Mouse (Mus musculus) intestine, embryonic 15.5 days (tissue): ENCODE measurements around the gene Gbx2. TPM values are rescaled to one million over a fixed set of nuclear protein-coding genes. Genes with fewer than 3 reads are reported as not detected.

ENCODE experiments used
- ATAC-seq: fragments of 200-750 bp; cut with Nextera tagmentation; 2 replicates; pipeline ENCODE4 v1.8.0; 2017; ENCODE audit warnings: moderate TSS enrichment, moderate library complexity
- H3K27ac ChIP-seq: fragments of 300-500 bp; sonication (generic); 2 replicates; pipeline ENCODE4 v1.5.1; 2015; ENCODE audit warnings: mild to moderate bottlenecking, inconsistent platforms
- H3K27me3 ChIP-seq: fragments of 300-500 bp; sonication (generic); replicated peaks from 2 replicates; pipeline ENCODE4 v1.6.1; 2015; ENCODE audit warnings: inconsistent platforms
- H3K36me3 ChIP-seq: fragments of 300-500 bp; sonication (generic); 2 replicates; pipeline ENCODE4 v1.6.1; 2015; ENCODE audit warnings: inconsistent platforms
- H3K4me1 ChIP-seq: fragments of 300-500 bp; sonication (generic); replicated peaks from 2 replicates; pipeline ENCODE4 v1.6.1; 2015; ENCODE audit warnings: inconsistent platforms
- H3K4me2 ChIP-seq: fragments of 300-500 bp; sonication (generic); replicated peaks from 2 replicates; pipeline ENCODE4 v1.6.1; 2015; ENCODE audit warnings: mild to moderate bottlenecking, inconsistent platforms
- H3K4me3 ChIP-seq: fragments of 300-500 bp; sonication (generic); replicated peaks from 2 replicates; pipeline ENCODE4 v1.5.1; 2015; ENCODE audit warnings: inconsistent platforms
- H3K9ac ChIP-seq: fragments of 300-500 bp; sonication (generic); 2 replicates; pipeline ENCODE4 v1.6.1; 2015; ENCODE audit warnings: inconsistent platforms
- H3K9me3 ChIP-seq: fragments of 300-500 bp; sonication (generic); 2 replicates; pipeline ENCODE4 v1.6.1; 2016; ENCODE audit warnings: inconsistent platforms
- WGBS: fragments of 180-500 bp; shearing (Covaris S2); methylation state at CpG from one replicate; pipeline ENCODE4 v1.1.7; 2015; 5-methylcytosine and 5-hydroxymethylcytosine counted together
- polyA plus RNA-seq: library from polyadenylated mRNA; unstranded; fragments of >200 nt; fragmentation: Nextera tagmentation; extraction: Ambion mirVana; gene quantifications from 2 replicates; pipeline ENCODE4 v1.2.1, GENCODE M21; 2015

The Gbx2 gene
- polyA plus RNA-seq, 1 experiment from 2014 or later: 0.15 TPM

DNA sequence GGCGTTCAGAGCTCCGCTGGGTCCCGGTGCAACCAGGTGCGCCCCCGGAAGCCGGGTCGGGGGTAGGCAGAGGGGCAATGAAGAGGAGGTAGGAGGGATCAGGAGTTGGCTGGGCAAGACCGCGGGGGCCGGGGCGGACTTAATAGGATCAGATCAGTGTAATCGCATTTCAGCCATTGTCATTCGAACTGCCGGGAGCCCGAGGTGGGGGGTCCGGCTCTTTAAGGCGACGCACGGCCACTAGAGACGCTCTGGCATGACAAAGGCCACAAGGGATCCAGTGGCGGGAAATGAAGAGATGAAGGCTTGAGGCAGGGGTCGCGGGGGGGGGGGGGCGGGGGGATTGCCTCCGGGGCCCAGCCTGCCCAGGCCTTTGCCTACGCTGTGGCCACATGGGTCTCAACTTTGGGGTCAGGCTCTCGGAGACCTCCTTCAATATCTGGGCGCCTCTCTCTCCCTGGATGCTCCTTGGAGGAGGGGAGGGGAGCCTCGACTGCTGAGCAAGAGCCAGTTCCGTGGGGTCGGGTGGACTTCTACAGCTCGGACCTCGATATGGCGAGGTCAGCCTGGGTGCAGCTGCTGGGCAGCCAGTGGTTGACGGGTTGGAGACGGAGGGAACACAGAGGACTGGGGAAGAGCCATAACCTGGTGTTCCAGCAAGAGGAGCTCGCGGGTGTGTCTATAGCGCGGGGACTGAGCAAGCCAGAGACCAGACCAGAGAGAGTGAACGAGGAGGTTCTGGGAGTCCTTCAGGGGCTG lies 7.9 kb downstream of the Gbx2 start:
- Histone ChIP-seq H3K27me3 (peaks cover 95% of the 10 kb centered on the region), H3K4me1 (peaks cover 8% of the 10 kb centered on the region), H3K27ac (no peak overlapping the region), H3K4me2 (peak overlapping the region; percentile 43), H3K9ac (no peak overlapping the region), H3K9me3 (no peaks in the 10 kb centered on the region), H3K4me3 (0 out of 2 replicates have a peak overlapping the region, but pooled peaks have one; percentile 14), H3K36me3 (no peaks in the 10 kb centered on the region)
- no peak for ATAC-seq
- WGBS: under 1% methylated on average over 41 of the region's 41 CpGs

DNA sequence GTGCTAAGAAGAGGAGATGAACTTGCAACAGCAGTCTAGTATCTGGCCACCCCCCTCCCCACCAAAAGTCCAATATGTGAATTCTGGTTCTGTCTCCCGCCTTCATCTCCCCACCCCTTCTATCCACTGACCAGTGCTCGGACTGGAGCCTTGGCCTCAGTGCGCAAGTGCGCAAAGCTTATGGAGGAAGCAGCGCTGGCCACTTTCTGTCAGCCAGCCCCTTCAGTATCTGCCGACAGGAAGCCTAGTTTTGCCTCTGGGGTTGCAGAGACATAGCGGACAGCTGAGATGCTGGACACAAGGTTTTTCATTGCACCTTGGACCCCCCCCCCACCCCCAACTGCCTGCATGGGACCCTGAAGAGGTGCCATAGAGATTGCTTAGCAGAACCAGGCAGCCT lies 8.7 kb downstream of the Gbx2 start:
- no peaks in the 10 kb centered on the region for H3K36me3 ChIP-seq
- no peak overlapping the region for H3K4me2 ChIP-seq
- H3K9me3 ChIP-seq: no peaks in the 10 kb centered on the region
- ATAC-seq: no peak
- H3K27ac ChIP-seq: no peak overlapping the region
- H3K4me1 ChIP-seq: peaks cover 8% of the 10 kb centered on the region
- H3K9ac ChIP-seq: no peak overlapping the region
- peaks cover 94% of the 10 kb centered on the region for H3K27me3 ChIP-seq
- WGBS: 4% methylated on average over 7 of the region's 7 CpGs
- no peak overlapping the region for H3K4me3 ChIP-seq

DNA sequence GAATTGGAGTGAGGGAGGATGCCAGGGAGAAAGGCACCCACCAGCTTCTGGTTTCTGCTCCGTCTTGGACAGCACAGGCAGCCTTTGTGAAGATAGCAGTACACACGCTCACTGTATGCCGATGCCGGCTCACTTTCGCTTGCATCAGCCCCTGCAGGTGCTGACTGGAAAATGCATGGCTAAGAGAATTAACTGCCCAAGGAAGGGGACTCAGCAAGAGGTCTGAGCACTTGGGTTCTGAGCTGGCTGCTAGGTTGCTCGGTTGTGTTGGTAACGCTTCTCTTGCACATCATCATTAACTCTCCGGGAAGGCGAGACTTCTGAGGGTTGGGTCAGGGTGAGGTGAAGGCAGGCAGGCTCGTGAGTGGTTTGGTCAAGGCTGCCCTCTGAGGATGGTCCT lies 9.2 kb downstream of the Gbx2 start:
- no peak overlapping the region for H3K4me3 ChIP-seq
- peaks cover 4% of the 10 kb centered on the region for H3K4me1 ChIP-seq
- no peaks in the 10 kb centered on the region for H3K9me3 ChIP-seq
- H3K27ac ChIP-seq: no peak overlapping the region
- no peaks in the 10 kb centered on the region for H3K36me3 ChIP-seq
- H3K27me3 ChIP-seq: peaks cover 92% of the 10 kb centered on the region
- H3K4me2 ChIP-seq: no peak overlapping the region
- no peak for ATAC-seq
- WGBS: 3% methylated on average over 10 of the region's 10 CpGs
- H3K9ac ChIP-seq: no peak overlapping the region

DNA sequence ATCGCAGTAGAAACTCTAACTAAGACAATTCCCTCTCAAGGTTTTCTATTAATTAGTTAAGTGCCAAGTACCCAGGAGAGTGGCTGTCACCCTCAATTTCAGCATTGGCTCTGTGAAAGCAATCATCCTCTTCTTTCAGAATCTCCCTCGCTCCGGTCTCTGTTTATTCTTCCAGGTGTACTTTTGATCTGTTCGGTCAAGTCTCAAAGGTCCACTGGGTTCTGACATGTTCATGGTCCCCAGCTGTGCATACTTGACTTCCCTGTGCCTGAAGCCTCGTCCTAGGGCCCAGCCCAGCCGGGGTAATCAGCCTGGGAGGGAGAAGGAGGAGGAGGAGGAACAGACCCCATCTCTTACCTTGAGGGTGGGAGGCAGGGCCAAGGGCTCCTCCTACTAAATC lies 11.8 kb downstream of the Gbx2 start:
- no peak overlapping the region for H3K4me2 ChIP-seq
- ATAC-seq: no peak
- no peak overlapping the region for H3K27ac ChIP-seq
- peaks cover 66% of the 10 kb centered on the region for H3K27me3 ChIP-seq
- 75% methylated on average over 6 of the region's 6 CpGs for WGBS
- no peaks in the 10 kb centered on the region for H3K36me3 ChIP-seq
- H3K4me1 ChIP-seq: peaks cover 4% of the 10 kb centered on the region; the same call in 1 of the 2 replicates
- H3K9ac ChIP-seq: no peak overlapping the region
- H3K4me3 ChIP-seq: no peak overlapping the region
- H3K9me3 ChIP-seq: no peaks in the 10 kb centered on the region

DNA sequence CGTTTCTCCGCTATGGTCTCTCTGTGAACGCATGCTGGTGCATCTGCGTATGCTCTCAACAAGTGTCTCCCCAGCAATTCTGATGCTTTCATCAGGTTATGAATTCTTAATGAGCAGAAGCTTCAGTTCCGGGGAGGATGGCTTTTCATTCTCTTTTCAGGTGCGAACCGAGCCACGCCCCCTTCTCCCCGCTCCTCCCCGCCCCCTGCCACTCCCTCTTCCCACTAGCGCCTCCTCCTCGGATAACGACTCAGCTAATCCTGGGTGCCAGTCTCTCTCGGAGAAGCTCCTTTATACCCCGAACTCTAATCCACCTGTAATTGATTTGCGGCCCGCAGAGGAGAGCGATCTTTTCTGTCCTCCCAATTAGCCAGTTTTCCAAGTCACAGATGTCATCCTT lies 12.9 kb downstream of the Gbx2 start:
- H3K4me2 ChIP-seq: no peak overlapping the region
- ATAC-seq: no peak
- H3K36me3 ChIP-seq: no peaks in the 10 kb centered on the region
- WGBS: 24% methylated on average over 18 of the region's 18 CpGs
- H3K4me3 ChIP-seq: no peak overlapping the region
- no peak overlapping the region for H3K9ac ChIP-seq
- H3K27me3 ChIP-seq: peaks cover 55% of the 10 kb centered on the region
- H3K9me3 ChIP-seq: no peaks in the 10 kb centered on the region
- H3K4me1 ChIP-seq: peaks cover 4% of the 10 kb centered on the region; the same call in 1 of the 2 replicates
- no peak overlapping the region for H3K27ac ChIP-seq

DNA sequence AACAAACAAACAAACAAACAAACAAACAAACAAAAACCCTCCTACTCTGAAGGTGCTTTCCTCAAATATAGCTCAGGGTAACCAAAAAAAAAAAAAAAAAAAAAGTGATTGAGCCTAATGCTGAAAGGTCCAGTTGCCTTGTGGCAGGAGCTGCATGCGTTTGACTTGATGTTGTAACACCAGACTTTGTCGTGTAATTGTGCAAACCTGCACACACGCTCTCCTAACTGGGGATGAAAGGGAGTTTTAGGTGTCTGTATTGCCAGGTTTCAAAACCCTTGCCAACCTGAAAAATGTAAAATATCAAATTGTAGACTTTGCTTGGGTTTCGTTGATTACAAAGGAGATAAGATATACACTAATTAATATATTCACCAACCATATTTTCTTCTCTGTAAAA lies 17.4 kb downstream of the Gbx2 start:
- Histone ChIP-seq H3K4me1 (0 out of 2 replicates have a peak, but pooled peaks cover 3% of the 10 kb centered on the region), H3K36me3 (no peaks in the 10 kb centered on the region), H3K9ac (no peak overlapping the region), H3K4me3 (no peak overlapping the region), H3K27ac (no peak overlapping the region), H3K9me3 (no peaks in the 10 kb centered on the region), H3K4me2 (no peak overlapping the region), H3K27me3 (peaks cover 15% of the 10 kb centered on the region)
- WGBS: 78% methylated on average over 4 of the region's 4 CpGs
- ATAC-seq: no peak

DNA sequence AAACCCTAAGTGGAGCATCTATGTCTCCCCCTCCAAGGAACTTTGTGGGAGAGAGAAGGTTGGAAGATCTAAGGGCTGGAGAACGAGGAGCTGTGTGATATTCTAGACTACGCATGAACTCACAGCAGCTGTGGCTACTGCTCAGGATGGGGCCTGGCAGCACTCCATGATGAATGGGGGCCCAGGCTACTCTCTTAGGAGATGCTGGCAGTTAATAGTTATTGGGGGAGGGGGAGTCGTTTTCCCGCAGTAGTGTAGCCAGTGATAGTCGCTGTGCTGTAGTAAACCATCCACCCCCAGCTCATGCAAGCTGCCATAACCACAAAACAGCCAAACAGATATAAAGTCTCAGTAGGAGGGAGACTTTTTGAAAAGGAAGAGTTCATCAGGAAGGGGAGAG lies 18.6 kb downstream of the Gbx2 start:
- ATAC-seq: no peak
- WGBS: 32% methylated on average over 5 of the region's 5 CpGs
- no peaks in the 10 kb centered on the region for H3K9me3 ChIP-seq

DNA sequence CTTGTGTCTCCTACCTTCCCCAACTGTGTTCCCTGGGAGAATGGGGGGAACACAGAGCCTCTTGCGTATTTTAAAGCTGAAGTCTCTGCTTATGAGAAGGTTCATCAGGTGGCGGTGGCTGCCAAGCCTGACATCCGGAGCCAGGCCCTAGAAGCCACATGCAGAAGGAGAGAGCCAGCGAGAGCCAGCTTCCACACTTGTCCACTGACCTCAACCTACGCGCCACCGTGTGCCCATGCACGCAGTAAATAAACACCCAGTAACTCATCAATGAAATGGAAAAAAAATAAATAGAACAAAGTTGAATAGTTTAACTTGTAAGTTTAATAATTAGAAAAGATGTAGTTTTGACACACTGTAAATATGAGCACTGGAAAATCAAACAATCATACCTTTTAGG lies 21.2 kb downstream of the Gbx2 start:
- Histone ChIP-seq H3K36me3 (no peaks in the 10 kb centered on the region), H3K9me3 (no peaks in the 10 kb centered on the region), H3K9ac (no peak overlapping the region), H3K4me1 (0 out of 2 replicates have a peak, but pooled peaks cover 3% of the 10 kb centered on the region), H3K4me2 (no peak overlapping the region), H3K27ac (no peak overlapping the region), H3K4me3 (no peak overlapping the region), H3K27me3 (no peaks in the 10 kb centered on the region)
- no peak for ATAC-seq
- WGBS: 81% methylated on average over 8 of the region's 8 CpGs

More for the DNA sequence above, 18.6 kb downstream of the Gbx2 start:
- Histone ChIP-seq H3K27ac (no peak overlapping the region), H3K4me1 (0 out of 2 replicates have a peak, but pooled peaks cover 3% of the 10 kb centered on the region), H3K9ac (no peak overlapping the region), H3K4me3 (no peak overlapping the region), H3K27me3 (peaks cover 3% of the 10 kb centered on the region; the same call in 1 of the 2 replicates), H3K36me3 (no peaks in the 10 kb centered on the region), H3K4me2 (no peak overlapping the region)

DNA sequence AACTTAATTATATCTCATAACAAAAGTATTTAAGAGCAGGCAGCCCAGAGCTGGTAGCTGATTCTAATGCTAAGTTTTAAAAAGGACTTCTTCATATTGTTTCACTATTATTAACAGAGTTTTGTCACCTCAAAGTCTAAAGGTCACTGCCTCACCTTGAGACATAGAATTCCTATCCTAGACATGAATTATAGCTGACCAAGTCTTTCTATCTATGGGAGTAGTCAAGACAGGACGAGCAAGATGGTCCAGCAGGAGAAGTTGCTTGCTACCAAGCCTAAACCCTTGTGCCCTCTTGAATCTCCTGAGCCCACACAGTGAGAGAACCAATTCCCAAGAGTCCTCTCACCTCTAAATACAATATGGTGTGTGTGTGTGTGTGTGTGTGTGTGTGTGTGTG lies 28.3 kb downstream of the Gbx2 start:
- H3K4me3 ChIP-seq: no peak overlapping the region
- no peaks in the 10 kb centered on the region for H3K27me3 ChIP-seq
- no peak overlapping the region for H3K4me2 ChIP-seq
- no peak overlapping the region for H3K9ac ChIP-seq
- H3K9me3 ChIP-seq: no peaks in the 10 kb centered on the region
- 0 out of 2 replicates have a peak, but pooled peaks have one; percentile 55 for ATAC-seq
- no peaks in the 10 kb centered on the region for H3K4me1 ChIP-seq
- H3K36me3 ChIP-seq: no peaks in the 10 kb centered on the region
- WGBS: 48% methylated on average over 1 of the region's 1 CpGs
- H3K27ac ChIP-seq: no peak overlapping the region

DNA sequence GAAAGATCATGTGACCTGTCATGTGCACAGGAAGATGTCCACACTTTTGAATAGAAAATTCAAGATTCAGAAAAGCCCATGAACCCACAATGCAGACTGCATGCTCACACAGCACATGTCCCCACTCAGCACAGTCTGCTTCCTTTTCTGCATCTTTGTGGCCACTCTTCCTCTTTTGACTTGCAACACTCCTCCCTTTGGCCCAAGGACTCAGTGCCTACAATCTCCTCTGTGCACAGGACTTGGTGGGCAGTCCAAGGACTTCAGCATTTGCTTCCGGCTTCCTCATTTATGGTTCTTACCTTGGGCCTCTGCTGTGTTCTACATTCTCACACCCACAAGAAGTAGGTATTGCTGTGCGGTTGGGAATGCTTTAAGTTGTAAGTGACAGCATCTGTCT lies 28.7 kb downstream of the Gbx2 start:
- Histone ChIP-seq H3K27ac (no peak overlapping the region), H3K4me3 (no peak overlapping the region), H3K9me3 (no peaks in the 10 kb centered on the region), H3K4me1 (no peaks in the 10 kb centered on the region), H3K4me2 (no peak overlapping the region), H3K36me3 (no peaks in the 10 kb centered on the region), H3K9ac (no peak overlapping the region), H3K27me3 (no peaks in the 10 kb centered on the region)
- WGBS: 79% methylated on average over 2 of the region's 2 CpGs
- peak; percentile 72 for ATAC-seq

DNA sequence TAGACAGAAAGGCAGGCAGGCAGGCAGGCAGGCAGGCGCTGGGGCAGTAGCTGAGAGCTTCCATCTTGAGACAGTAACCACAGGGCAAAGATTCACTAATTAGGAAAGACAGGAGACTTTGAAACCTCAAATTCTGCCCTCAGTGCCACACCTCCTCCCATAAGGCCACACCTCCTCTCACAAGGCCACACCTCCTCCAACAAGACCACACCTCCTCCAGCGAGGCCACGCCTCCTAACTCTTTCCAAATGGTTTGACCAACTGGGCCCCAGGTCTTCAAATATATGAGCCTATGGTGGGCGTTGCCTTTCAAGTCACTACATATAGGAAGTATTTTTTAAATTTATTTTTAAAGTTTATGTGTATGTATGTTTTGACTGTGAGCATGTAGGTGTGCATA lies 29.6 kb downstream of the Gbx2 start:
- H3K27ac ChIP-seq: no peak overlapping the region
- WGBS: 84% methylated on average over 4 of the region's 4 CpGs
- ATAC-seq: 0 out of 2 replicates have a peak, but pooled peaks have one; percentile 39
- H3K36me3 ChIP-seq: no peaks in the 10 kb centered on the region
- H3K27me3 ChIP-seq: no peaks in the 10 kb centered on the region
- no peak overlapping the region for H3K4me3 ChIP-seq
- H3K9me3 ChIP-seq: no peaks in the 10 kb centered on the region
- no peaks in the 10 kb centered on the region for H3K4me1 ChIP-seq
- H3K4me2 ChIP-seq: no peak overlapping the region
- H3K9ac ChIP-seq: no peak overlapping the region

DNA sequence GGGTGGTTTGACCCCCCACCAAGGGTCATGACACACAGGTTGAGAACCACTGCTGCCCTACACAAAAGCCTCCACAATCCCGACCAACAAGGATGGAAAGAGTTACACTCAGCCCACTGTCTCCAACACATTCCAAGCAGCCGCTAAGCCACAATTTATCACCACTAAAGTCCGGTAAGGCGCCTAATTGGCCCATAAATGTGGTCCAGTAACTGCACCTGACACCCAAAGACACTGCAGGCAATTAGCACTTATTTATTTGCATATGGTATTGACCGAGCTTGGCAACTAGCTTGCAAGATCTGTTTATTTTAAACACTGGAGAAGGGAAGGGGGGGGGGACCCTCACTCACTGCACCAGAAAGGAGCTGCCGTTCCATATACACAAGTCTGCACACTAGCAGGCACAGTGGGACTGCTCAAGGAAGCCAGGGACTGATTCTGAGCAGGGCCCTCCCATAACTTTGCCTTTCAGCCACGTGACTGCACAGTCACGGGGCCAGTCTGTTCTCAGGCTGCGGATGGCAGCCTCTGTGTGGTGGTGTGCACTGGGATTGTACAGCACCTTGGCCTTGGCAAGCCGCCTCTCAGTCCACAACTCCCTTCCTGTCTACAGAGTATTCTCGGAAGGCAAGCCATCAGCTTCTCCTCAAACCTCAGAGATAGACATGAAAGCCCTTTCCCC lies 31.1 kb downstream of the Gbx2 start:
- Histone ChIP-seq H3K36me3 (no peaks in the 10 kb centered on the region), H3K4me2 (no peak overlapping the region), H3K9ac (no peak overlapping the region), H3K27ac (no peak overlapping the region), H3K4me3 (no peak overlapping the region), H3K27me3 (no peaks in the 10 kb centered on the region), H3K4me1 (no peaks in the 10 kb centered on the region), H3K9me3 (no peaks in the 10 kb centered on the region)
- 47% methylated on average over 11 of the region's 11 CpGs for WGBS
- ATAC-seq: no peak
